9 mouse cellular contexts compared by ENCODE assay signal in genomic region chr5:130275509-130275908, GRCm38 (mm10). TPM values are rescaled to one million over a fixed set of nuclear protein-coding genes. Genes with fewer than 3 reads are reported as not detected.
A peak's percentile ranks its signal among the peaks of the same experiment; 100 is the strongest.
DNase-seq lines count a peak whose midpoint lies in the region; ATAC-seq lines count a peak whose summit lies in the region.
"Had no signal": no experiment of that assay in that cellular context is flagged by ENCODE, and none has a peak within 500 bp of the region (broad histone marks: within the 10 kb centered on the region; RNA-seq: fewer than 3 reads in every experiment).

No protein-coding gene starts in this region.

- H3K4me2 ChIP-seq in neural tube, embryonic 11.5 days (ENCODE audit: low read depth), result no peak overlapping the region
- H3K4me2 ChIP-seq in neural tube, embryonic 15.5 days, result no peak overlapping the region
- no peak overlapping the region for H3K4me2 ChIP-seq in hindbrain, embryonic 13.5 days
- H3K4me2 ChIP-seq: neural tube, embryonic 13.5 days had no signal

- no peak overlapping the region for H3K9ac ChIP-seq in neural tube, embryonic 11.5 days (ENCODE audit: low read length)
- H3K9ac ChIP-seq in neural tube, embryonic 15.5 days (replicated peaks), result no peak overlapping the region
- no peak overlapping the region for H3K9ac ChIP-seq in hindbrain, embryonic 13.5 days
- H3K9ac ChIP-seq: neural tube, embryonic 13.5 days had no signal

- H3K36me3 ChIP-seq in neural tube, embryonic 11.5 days (ENCODE audit: control insufficient read depth, insufficient read depth, low read length), result peaks cover 9% of the 10 kb centered on the region
- H3K36me3 ChIP-seq in neural tube, embryonic 15.5 days, result peaks cover 47% of the 10 kb centered on the region
- H3K36me3 ChIP-seq in hindbrain, embryonic 13.5 days, result peaks cover 86% of the 10 kb centered on the region

- no peak overlapping the region for H3K4me3 ChIP-seq in neural tube, embryonic 11.5 days (ENCODE audit: low read depth, low read length)
- H3K4me3 ChIP-seq in neural tube, embryonic 15.5 days (replicated peaks), result no peak overlapping the region
- H3K4me3 ChIP-seq in hindbrain, embryonic 13.5 days, result no peak overlapping the region
- H3K4me3 ChIP-seq: neural tube, embryonic 13.5 days had no signal

- no peaks in the 10 kb centered on the region for H3K9me3 ChIP-seq in neural tube, embryonic 11.5 days (ENCODE audit: control insufficient read depth, low read length)
- no peaks in the 10 kb centered on the region for H3K9me3 ChIP-seq in neural tube, embryonic 15.5 days (replicated peaks)
- no peaks in the 10 kb centered on the region for H3K9me3 ChIP-seq in hindbrain, embryonic 13.5 days
- H3K9me3 ChIP-seq: neural tube, embryonic 13.5 days had no signal

- no peak for ATAC-seq in neural tube, embryonic 11.5 days (ENCODE audit: insufficient read depth, low FRiP score, low TSS enrichment)
- no peak for ATAC-seq in neural tube, embryonic 15.5 days (ENCODE audit: low FRiP score)
- peak; percentile 49 for ATAC-seq in activated CD4-positive, CD25-positive, alpha-beta regulatory T cell, adult 4 months
- peak; percentile 48 for ATAC-seq in inflammation-experienced regulatory T-cells, adult 6 months
- ATAC-seq in hindbrain, embryonic 13.5 days (ENCODE audit: low FRiP score), result no peak

- 59% methylated on average over 4 of the region's 4 CpGs for WGBS in neural tube, embryonic 11.5 days
- WGBS in neural tube, embryonic 15.5 days, result 54% methylated on average over 4 of the region's 4 CpGs
- 52% methylated on average over 4 of the region's 4 CpGs for WGBS in hindbrain, embryonic 13.5 days

- H3K27me3 ChIP-seq in neural tube, embryonic 11.5 days (ENCODE audit: control insufficient read depth, insufficient read depth, low read length), result no peaks in the 10 kb centered on the region
- H3K27me3 ChIP-seq in neural tube, embryonic 15.5 days (replicated peaks), result no peaks in the 10 kb centered on the region
- H3K27me3 ChIP-seq in hindbrain, embryonic 13.5 days, result no peaks in the 10 kb centered on the region
- H3K27me3 ChIP-seq: neural tube, embryonic 13.5 days had no signal

- no peaks in the 10 kb centered on the region for H3K4me1 ChIP-seq in neural tube, embryonic 11.5 days (ENCODE audit: control insufficient read depth, insufficient read depth, low read length)
- H3K4me1 ChIP-seq in neural tube, embryonic 15.5 days, result no peaks in the 10 kb centered on the region
- H3K4me1 ChIP-seq in hindbrain, embryonic 13.5 days (replicated peaks), result no peaks in the 10 kb centered on the region
- H3K4me1 ChIP-seq: neural tube, embryonic 13.5 days had no signal

- peak; percentile 28 to 31 for DNase-seq in heart, postnatal 36 days
- no peak for DNase-seq in heart, adult 11 months
- DNase-seq in neural tube, embryonic 11.5 days (ENCODE audit: low spot score), result peak; percentile 29
- no peak for DNase-seq in layer of hippocampus, adult 9-11 months

- intact Hi-C loops in heart, postnatal 36 days (cut with DNase I), result loop anchor here (1.0 kb wide), 1 partner anchor 578 kb away; no protein-coding TSS in a partner anchor

- H3K27ac ChIP-seq in neural tube, embryonic 11.5 days (ENCODE audit: low read depth, low read length), result no peak overlapping the region
- no peak overlapping the region for H3K27ac ChIP-seq in neural tube, embryonic 15.5 days (replicated peaks)
- H3K27ac ChIP-seq in hindbrain, embryonic 13.5 days, result no peak overlapping the region
- H3K27ac ChIP-seq: neural tube, embryonic 13.5 days had no signal

RNA-seq across cellular contexts. Expression of gene Tyw1, which starts 20.1 kb away (rescaled TPM):
- total RNA-seq in heart, postnatal 36 days (2021), result 10 to 100 TPM in 1 of 2 experiments, 1 to 10 TPM in 1; 8.6 to 10.2 TPM
- 33.2 and 34.9 TPM in 2 replicates for polyA plus RNA-seq in neural tube, embryonic 11.5 days (2014; fragmentation: Nextera tagmentation; extraction: Ambion mirVana)
- polyA plus RNA-seq in neural tube, embryonic 15.5 days (2015; fragmentation: Nextera tagmentation; extraction: Ambion mirVana), result 21.0 and 21.9 TPM in 2 replicates
- polyA plus RNA-seq in activated CD4-positive, CD25-positive, alpha-beta regulatory T cell, adult 4 months (2017; shearing (Covaris generic)), result 10 to 100 TPM; 31.6 to 36.5 TPM
- polyA plus RNA-seq in inflammation-experienced regulatory T-cells, adult 6 months (2017; shearing (Covaris generic)), result 10 to 100 TPM; 30.4 to 35.1 (median 33.9) TPM
- polyA plus RNA-seq in hindbrain, embryonic 13.5 days (2015; fragmentation: Nextera tagmentation; extraction: Ambion mirVana), result 24.6 and 25.8 TPM in 2 replicates

RNA-seq across cellular contexts. Expression of gene Sbds, which starts 20.2 kb away (rescaled TPM):
- total RNA-seq in heart, postnatal 36 days (2021), result 10 to 100 TPM; 47.1 to 49.6 TPM
- 68.8 and 71.3 TPM in 2 replicates for polyA plus RNA-seq in neural tube, embryonic 11.5 days (2014; fragmentation: Nextera tagmentation; extraction: Ambion mirVana)
- polyA plus RNA-seq in neural tube, embryonic 15.5 days (2015; fragmentation: Nextera tagmentation; extraction: Ambion mirVana), result 60.6 and 64.6 TPM in 2 replicates
- polyA plus RNA-seq in activated CD4-positive, CD25-positive, alpha-beta regulatory T cell, adult 4 months (2017; shearing (Covaris generic)), result 100 to 1,000 TPM; 102 to 134 TPM
- 100 to 1,000 TPM; 108 to 150 (median 130) TPM for polyA plus RNA-seq in inflammation-experienced regulatory T-cells, adult 6 months (2017; shearing (Covaris generic))
- 62.0 and 69.1 TPM in 2 replicates for polyA plus RNA-seq in hindbrain, embryonic 13.5 days (2015; fragmentation: Nextera tagmentation; extraction: Ambion mirVana)

RNA-seq across cellular contexts. Expression of gene Tmem248, which starts 58.6 kb away (rescaled TPM):
- 10 to 100 TPM; 34.4 to 38.5 TPM for total RNA-seq in heart, postnatal 36 days (2021)
- 32.0 and 35.8 TPM in 2 replicates for polyA plus RNA-seq in neural tube, embryonic 11.5 days (2014; fragmentation: Nextera tagmentation; extraction: Ambion mirVana)
- 24.7 and 27.5 TPM in 2 replicates for polyA plus RNA-seq in neural tube, embryonic 15.5 days (2015; fragmentation: Nextera tagmentation; extraction: Ambion mirVana)
- 10 to 100 TPM; 13.8 to 15.1 TPM for polyA plus RNA-seq in activated CD4-positive, CD25-positive, alpha-beta regulatory T cell, adult 4 months (2017; shearing (Covaris generic))
- 10 to 100 TPM; 11.2 to 13.4 (median 13.2) TPM for polyA plus RNA-seq in inflammation-experienced regulatory T-cells, adult 6 months (2017; shearing (Covaris generic))
- 23.0 and 25.5 TPM in 2 replicates for polyA plus RNA-seq in hindbrain, embryonic 13.5 days (2015; fragmentation: Nextera tagmentation; extraction: Ambion mirVana)

Comparison
In these comparisons a context has a peak if more than half of its experiments do, and no peak if none do; other contexts are left out.
1. DNase-seq: peak in heart, postnatal 36 days (2 of 2) and neural tube, embryonic 11.5 days (single experiment); none in heart, adult 11 months (single experiment) and layer of hippocampus, adult 9-11 months (single experiment).
2. ATAC-seq: peak in activated CD4-positive, CD25-positive, alpha-beta regulatory T cell, adult 4 months (single experiment) and inflammation-experienced regulatory T-cells, adult 6 months (single experiment); none in neural tube, embryonic 11.5 days (single experiment), neural tube, embryonic 15.5 days (single experiment) and hindbrain, embryonic 13.5 days (single experiment).